Mouse (Mus musculus) frontal cortex, postnatal 25 days (tissue): ENCODE results near the gene Exoc2.

Experiments used
- DNase-seq, 2 experiments: peaks; one replicate each; pipeline ENCODE4 v3.0.0; 2022; ENCODE audit warnings: low spot score in 2 of 2

Exoc2 gene

DNA sequence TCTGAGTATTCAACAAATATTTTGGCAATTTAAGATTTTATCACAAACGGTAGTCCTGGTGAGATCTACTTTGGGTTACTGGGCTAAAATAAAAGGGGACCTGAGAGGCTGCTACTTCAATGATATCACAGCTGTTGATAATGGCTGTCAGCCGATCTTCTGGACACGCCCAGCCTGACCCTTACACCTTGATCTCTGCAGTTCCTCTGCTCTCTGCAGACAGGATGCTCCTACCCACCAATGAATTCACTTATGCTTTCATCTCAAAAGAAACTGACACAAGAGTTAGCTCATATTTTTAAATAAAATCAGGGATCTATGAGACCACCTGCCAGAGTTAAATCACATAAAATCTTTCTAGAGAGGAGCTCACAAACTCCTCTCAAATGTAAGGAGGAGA lies 149.0 kb downstream of the Exoc2 start:
- DNase-seq, result no peak

DNA sequence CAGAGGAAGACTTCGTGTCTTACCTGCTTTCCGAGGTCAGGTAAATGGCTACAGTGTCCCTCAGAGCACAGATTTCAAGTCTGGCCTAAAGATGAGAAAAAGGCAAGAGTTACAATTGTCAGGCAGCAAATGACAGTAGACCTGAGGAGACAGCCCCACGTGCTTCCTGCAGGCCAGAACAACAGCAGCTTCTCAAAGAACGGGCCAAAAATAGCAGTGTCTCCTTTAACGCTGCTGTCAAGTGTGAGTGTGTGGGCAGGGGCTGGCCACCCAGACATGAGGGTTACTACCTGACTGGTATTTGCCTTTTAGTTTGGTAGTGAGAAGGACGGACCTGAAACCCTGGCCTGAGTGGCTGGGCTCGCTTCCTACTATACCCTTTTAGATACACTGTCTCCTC lies 153.3 kb downstream of the Exoc2 start:
- DNase-seq, result no peak

DNA sequence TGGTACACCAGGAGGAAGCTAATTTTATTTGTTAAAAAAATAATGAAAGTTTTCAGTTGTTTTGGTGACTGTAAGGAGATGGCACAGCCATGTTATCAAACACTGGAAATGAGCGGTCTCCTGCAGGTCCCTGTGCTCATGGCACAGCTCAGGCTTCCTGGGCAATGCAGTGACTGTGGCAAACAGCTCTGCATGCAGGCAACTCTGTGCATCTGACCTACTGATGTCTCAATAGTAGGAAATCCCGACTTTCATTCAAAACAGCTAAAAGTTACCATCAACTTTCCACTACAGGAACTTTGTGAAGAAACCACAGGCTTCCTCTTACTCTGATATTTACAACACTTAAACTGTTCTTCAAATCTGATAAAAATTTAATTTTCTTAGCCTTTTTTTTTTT lies 154.0 kb downstream of the Exoc2 start:
- no peak for DNase-seq

DNA sequence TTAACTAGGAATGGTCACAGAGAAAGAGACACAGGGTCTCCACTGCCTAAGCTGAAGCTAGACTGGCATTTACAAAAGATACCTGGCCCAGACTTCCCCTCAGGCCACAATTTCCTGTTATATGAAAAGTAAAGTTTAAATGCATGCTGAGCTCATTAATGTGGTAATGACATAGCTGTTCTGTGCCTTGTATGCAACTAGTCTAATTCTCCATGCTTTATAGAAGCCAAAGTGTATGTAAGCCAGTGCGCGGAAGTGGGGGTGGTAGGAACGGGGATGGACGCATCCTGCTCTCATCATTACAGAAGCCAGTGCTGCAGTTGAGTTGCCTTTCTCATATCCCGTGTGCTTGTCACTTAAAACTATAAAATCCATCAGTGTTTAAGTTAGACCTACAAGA lies 156.5 kb downstream of the Exoc2 start:
- DNase-seq, result no peak

DNA sequence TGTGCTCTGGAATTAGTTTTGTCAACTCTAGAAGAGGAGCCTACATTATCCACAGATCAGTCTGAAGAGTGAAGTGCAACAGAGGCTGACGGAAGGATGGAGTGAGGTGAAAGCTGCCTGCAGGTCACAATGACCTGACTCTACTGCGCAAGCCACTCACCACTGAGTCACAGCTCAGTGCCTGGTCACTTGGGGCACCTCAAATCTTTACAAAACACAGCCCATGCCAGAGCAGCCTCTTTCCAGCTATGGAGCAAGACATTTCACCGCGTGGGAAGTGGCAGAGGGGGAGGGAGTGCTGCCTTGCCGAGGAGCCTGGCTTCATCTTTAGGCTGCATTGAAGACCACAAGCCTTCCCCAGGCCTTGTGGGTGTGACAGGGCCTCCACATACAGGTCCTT lies 159.6 kb downstream of the Exoc2 start:
- no peak for DNase-seq

DNA sequence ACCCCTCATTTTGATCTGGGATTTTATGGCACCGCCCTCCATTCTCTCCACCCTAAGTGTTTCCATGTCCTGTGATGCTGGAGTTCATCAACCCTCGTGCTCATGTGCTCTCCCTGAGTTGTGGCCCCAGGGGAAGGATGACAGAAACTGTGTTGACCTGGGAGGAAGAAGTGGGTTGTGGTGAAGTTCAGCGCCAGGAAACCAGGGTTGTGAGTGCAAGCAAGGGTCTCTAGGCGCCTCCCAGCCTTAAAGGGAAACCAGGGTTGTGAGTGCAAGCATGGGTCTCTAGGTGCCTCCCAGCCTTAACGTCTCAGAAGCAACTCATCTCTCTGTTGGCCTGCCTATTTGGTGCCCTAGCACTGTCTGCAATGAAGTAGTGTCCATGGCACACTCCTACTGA lies 160.4 kb downstream of the Exoc2 start:
- no peak for DNase-seq

DNA sequence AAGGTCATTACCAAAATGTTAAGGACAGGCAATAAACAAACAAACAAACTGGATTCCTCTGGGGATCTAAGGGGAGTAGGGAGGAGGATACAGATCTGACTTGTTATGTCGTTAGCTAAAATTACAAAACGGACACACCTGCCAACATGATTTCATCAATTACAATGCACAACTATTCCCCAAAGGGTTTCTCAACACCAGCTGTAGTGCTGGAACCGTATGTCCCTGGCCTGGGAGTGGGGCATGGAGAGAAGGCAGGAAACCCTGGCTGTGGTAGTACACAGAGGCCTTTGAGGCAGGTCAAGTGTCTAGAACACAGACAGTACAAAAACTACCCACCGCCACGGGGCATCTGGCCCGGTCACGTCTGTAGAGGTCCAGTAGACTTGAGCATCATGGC lies 164.7 kb downstream of the Exoc2 start:
- DNase-seq, result no peak

DNA sequence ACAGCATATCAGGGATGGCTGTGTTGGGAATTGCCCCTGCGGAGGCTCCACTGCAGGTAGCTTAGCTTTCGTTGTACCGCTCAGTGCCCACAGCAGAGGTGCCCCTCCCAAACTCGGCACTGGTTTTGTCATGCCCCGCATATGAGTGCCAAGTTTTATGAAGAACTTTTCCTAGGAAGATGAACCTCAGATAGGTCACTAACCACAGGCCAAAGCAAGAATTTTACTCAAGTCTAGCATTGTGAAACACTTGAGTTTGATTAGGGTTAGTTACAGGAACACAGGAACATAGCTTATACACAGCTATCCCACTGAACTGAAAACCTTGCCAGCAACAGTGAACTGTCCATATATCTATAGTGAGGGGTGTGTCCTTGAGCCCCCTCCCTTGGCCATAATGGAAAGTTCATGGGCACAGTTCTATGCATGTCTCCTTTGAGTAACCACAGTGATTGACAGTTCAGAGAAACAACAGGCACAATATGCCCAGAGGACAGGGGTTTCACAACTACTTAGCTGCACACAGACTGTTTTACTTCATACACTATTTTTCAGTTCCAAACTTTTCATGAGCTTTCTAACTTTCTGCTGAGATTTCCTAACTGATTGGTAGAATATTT lies 171.4 kb downstream of the Exoc2 start:
- no peak for DNase-seq

DNA sequence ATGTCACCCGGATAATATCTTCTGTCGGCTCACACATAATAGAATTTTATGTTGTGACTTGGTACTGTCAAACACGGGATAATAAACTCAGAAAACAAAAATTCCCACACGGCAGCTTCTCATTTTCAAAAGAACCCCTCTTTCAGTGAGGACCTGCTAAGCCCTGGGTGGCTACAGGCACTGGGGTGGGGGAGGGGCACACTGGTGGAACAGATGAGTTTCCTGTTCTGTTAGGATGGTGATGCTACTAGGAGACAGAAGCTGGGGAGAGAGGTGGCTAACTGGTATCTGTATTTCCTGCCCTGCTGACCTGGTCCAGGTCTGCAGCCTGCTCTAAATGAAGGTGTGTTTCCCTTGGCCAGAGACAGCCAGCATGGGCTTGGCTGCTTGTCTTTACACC lies 172.0 kb downstream of the Exoc2 start:
- DNase-seq, result no peak

DNA sequence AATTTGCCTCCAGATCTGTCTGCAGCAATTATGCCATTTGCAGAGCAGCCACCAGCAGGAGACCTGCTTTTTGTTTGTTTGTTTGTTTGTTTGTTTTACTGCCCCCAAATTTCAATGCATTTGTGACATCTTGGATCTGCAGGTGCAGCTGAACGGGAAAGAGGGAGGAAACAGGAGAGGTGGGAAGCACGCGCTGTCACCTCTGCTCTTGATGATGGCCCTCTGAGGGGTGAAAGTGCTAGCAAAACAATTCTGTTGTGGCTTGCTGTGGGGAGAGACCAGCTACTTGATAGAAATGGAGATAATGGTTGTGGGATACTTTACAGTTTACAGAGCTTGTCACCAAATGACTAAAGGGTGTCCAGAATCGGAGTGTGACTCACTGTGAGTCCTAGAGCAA lies 177.9 kb downstream of the Exoc2 start:
- no peak for DNase-seq

DNA sequence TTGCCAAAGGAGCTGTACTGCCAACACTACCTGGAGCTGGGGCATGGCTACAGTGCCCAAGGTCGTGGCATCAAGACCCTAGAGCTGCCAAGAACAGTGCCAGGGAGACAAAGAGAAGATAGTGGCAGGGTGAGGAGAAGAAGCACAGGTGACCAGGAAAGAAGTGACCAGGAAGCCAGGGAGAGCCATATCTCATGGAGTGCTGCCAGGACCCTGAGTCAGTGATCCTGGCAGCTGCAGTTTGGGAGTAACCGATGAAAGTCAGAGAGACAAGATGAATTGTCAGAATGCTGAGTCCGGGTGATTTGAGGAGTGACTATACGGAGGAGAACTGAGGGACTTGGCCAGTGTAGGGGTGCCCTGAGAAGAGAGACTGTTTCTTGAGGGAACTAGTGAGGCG lies 180.3 kb downstream of the Exoc2 start:
- DNase-seq, result no peak

DNA sequence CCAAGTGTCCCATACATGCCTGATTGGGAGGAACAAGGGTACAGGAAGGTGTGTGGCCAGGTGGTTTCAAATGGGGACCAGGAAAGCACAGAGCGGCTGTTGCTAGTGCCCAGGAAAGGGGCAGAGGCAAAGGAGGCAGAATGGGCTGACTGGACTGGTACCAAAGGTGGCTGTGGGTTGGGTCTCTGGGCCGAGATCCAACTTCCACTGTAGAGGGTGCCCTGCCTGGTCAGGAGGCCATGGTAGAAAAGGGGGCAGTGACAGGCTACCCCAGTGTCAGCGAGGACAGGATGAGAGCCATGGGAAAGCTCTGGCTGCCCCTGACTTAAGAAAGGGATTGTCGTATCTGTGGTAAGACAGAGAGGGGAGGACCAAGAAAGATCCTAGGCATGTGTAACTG lies 180.7 kb downstream of the Exoc2 start:
- DNase-seq, result no peak

DNA sequence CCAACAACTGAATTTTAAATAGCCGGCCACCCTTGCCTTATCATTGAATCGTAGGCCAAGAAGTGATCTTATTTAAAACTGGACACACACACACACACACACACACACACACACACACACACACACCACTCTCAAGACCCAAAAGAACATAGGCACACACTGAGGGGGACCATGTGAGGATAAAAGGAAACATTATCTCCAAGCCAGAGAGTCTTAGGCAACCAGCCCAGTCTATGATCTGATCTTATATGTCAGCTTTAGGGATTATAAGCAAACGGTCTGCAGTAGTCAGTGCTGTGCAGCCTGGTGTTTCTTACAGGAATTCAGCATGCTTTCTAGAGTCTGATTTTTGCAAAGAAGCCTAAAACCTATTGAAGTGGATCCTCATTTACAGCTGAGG lies 181.2 kb downstream of the Exoc2 start:
- no peak for DNase-seq

DNA sequence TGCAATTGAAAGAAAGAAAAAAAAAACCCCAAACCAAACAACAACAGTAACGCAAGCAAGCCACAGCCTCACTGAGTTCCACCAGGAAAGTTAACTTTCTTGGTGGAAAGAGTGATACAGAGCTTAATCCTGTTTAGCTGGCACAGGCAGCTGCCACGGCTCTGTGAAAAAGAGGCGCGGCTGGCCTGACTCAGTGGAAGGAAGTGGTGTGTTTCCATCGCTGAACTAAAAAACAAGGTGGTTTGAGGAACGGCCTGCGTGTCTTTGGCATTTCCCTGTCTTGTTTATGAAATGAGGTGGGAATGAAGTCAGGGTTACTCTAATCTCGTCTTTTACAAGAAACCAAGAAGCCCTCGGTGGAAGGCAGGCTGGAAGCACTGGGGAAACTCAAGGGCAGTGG lies 181.6 kb downstream of the Exoc2 start:
- no peak for DNase-seq

DNA sequence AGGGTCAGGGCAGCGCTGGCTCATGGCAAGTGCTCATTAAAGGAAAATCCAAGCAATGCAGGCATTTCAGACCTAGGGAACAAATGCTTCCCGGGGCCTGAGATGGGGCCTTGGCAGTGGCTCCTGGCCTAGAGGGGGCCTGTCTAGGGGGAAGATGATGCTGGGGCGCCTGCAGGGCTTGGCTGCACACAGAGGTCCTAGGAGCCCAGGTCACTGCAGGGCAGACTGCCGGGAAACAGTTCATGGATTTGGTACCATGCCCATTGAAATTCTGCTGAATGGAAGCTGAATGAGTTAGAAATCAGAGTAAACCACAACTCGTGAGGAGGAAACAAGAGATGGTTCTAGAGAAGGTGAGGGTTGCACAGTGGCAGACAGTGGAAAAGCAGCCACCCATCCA lies 183.9 kb downstream of the Exoc2 start:
- no peak for DNase-seq

DNA sequence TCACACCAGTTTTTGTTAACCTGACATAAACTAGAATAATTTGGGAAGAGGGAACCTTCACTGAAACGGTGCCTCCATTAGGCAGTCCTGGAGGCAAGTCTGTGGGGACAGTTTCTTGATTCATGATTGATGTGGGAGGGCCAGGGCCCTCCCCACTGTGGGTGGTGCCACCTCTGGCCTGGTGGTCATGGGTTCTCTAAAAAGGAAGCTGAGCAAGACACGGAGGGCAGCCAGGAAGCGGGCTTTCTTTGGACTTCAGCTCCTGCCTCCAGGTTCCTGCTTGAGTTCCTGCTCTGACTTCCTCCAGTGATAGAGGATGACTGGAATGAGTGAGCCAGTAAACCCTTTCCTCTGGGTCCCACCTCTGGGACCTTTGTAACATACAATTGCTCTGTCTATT lies 185.5 kb downstream of the Exoc2 start:
- no peak for DNase-seq

DNA sequence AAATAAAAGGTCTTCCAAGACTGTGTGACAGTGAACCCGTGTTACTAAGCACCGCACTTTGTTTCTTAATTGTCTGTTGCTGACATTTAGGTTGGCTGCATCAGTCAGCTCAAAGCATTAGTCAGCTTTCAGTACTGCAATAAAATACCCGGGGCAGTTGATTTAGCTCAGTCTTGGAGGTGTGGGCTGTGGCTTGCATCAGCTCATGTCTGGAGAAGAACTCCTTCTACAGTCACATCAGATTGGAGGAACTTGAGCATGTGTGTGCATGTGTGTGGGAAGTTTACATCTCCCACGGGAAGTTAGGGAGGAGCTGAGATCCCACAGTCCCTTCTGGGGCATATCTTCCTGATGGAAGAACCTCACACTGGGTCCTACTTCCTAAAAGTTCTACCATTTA lies 185.9 kb downstream of the Exoc2 start:
- DNase-seq, result no peak

DNA sequence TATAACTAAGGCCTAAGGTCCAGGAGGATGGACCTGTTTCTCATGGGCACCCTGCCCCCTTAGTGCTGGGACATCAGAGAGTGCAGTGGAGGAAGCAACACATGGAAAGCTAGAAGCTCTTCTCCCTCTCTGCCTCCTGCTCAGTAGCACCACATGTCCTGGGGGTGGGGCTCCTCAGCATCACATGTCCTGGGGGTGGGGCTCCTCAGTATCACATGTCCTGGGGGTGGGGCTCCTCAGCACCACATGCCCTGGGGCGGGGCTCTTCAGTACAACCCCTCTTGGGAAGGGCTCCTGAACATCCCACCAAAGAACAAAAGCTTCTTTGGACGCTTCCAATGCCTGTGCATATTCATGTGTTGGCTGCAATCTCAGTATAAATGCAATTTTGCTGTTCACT lies 186.3 kb downstream of the Exoc2 start:
- DNase-seq, result no peak

DNA sequence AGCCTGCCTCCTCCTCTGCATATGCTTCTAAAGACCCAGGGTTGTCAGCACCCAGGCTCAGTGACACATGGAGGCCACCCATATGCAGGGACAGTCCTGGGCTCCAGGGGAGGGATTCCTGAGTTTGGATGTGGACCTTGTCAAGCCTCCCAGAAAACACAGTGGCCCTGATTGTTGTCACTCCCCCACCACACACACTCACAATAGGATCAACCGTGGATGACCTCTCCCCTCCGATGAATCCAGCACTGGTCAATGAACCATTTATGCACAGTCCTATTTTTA lies 186.9 kb downstream of the Exoc2 start:
- DNase-seq, result no peak

DNA sequence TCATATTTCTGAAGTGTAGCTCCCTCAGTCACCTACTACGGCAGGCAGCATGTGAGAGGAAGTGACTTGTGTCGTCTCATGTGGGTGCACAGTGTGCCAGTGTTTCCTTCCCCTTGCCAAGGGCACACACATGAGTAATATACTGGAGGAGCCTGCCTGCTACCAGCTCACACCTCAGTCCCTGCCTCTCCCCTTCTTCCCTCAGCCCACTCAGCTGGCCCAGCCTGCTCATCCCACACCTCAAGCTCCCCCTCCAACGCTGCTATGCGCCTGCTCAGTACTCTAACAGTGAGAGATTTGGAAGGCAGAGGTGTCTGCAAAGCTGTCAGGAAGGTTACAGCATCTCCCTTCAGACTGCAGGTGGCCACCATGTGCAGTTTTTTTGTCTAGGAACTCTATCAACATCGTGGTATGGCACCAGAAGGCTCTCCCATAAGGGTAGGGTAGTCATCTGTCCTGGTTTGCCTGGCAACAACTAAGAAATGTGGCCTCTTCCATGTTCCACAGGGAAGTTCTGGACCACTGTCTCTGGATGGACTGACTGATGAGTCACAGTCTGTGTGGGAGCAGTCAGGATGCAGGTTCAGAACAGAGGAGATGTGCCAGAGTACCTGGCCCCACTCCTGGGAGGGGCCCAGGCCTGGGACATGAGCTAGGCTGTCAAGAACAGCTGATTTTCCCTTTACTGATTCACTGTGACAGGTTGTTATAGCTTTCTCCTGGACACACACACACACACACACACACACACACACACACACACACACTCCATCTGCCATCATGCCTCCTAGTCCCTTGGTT lies 187.5 kb downstream of the Exoc2 start:
- peak; percentile 42 to 59 for DNase-seq

DNA sequence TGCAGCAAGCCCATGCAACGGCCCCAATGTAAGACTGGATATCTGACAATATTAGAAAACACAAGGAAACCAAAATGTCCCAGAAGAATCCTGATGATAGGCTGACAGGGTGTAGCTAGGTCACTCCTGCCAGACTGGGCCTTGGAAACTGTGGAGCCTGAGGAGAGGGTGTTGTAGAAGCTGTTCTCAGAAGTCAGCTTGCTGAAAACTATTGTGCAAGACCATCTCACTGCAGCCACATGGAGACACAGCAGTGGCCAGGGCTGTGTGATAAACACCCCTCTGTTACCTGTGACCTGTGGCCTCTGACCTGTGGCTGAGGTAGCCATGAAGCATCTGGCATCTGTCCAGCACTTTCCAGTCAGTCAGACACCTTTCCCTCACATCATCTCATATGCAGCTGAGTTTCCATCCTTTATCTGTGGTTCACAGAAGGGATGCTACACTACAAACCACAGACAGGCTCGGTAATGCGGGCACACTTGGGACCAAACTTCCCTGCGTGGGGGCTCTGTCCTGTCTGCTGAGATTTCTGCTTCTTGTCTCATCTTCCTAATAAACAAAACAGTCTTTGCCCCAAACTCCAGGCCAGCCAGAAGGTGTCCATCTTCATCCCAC lies 188.4 kb downstream of the Exoc2 start:
- no peak for DNase-seq

DNA sequence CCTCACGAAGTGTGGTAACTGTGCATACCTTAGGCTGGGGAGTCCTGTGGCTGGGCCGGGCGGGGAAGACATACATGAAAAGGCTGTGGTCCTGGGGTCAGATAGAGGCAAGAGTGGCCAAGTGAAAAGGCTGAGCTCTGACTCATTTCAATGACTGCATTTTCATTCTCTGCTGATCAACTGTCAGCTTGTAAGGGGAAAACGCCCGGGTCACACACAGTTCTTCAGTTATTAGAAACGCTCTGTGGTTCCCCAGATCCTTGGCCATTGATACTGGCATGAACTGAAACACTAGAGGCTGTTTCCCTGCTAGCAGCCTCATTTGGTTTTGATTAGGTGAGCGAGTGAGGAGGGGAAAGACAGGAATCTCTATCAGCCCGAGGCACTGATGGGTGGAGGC lies 191.5 kb downstream of the Exoc2 start:
- no peak for DNase-seq

DNA sequence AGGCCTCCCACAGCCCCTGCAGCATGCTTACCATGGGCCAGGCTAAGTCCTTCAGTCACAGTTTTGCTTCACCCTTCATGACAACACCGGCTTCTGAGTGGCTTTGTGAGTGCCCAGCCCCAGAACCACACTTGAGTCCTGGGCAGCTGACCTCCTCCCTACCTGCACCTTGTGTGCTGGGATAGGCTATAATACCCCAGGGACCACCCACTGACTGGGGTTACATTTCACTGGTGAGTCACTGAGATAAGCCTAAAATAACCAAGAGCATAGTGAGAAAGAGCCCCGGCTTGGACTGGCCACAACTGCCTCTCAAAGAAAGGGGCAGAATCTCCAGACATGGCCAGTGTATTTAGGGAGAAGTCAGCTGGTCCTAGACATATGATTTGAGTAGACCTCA lies 192.0 kb downstream of the Exoc2 start:
- DNase-seq, result no peak
